Mouse (Mus musculus) embryonic fibroblast, embryonic 13.5 days (primary cell): Measurements from ENCODE around the gene Proser3.

ENCODE experiments used
- CTCF ChIP-seq: IDR thresholded peaks from 2 replicates; pipeline ENCODE4 v1.5.1; 2011; ENCODE audit warnings: mild to moderate bottlenecking, control low read depth, low read length, moderate library complexity, borderline replicate concordance; ENCODE audit not compliant: insufficient read depth
- POLR2A ChIP-seq: IDR thresholded peaks from 2 replicates; pipeline ENCODE4 v1.6.1; 2011; ENCODE audit warnings: low read depth, mild to moderate bottlenecking, control low read depth, low read length, moderate library complexity

GRCm38 (mm10) chr7:30550603-30551002, 1.5 kb downstream of the Proser3 start:
- TF ChIP-seq CTCF (no peak), POLR2A (no peak)
